Mouse (Mus musculus) monocyte, adult 2 months (primary cell): ENCODE results near the gene Hcn4.

Source experiments
- DNase-seq, 2 experiments: peaks; one replicate each; pipeline ENCODE4 v3.0.0; 2022; ENCODE audit warnings: low spot score in 2 of 2, low read depth in 1 of 2

Gene Hcn4

DNA sequence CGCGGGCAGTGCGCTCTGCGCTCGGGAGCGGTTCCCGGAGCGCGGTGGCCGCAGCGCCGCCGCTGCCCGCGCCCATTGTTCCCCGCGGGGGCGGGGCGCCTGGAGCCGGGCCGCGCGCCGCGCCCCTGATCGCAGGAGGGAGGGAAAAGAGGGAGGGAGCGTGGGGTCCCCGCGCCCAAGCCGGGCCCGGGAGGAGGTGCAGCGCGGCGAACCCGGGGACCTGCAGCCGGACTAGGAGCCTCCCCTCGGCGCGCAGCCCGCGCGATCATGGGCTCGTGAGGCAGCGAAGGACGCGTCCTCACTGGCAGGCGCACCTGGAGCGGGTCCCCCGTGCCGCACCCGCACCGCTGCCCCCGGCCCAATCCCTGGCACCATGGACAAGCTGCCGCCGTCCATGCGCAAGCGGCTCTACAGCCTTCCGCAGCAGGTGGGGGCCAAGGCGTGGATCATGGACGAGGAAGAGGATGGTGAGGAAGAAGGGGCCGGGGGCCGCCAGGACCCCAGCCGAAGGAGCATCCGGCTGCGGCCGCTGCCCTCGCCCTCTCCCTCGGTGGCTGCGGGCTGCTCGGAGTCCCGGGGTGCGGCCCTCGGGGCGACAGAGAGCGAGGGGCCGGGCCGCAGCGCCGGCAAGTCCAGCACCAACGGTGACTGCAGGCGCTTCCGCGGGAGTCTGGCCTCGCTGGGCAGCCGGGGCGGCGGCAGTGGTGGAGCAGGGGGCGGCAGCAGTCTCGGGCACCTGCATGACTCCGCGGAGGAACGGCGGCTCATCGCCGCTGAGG, at the start of gene Hcn4:
Gene Hcn4, plus strand, starts transcription at position 274 of the 779 bp plus-strand sequence.
- no peak for DNase-seq

GRCm38 (mm10) chr9:58774761-58775160, 48.5 kb upstream of the Hcn4 start:
- no peak for DNase-seq

DNA sequence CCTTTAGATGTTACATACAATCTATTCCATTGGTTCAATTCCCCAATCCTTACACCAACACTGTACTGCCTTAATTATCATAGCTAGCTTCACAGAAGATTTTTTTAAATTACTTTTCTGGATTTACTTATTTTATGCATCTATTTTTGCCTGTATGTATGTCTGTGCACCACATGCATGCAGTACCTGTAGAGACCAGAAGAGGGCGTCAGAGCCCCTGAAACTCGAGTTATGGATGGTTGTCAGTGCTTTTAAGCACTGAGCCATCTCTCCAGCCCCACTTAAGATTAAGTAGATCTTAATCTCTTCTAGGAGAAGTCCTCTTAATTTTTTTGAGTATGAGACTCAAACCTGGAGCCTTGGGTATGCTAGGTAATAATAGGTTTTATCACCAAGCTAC, 47.8 kb upstream of the Hcn4 start:
- no peak for DNase-seq

- no peak for DNase-seq
These were observed 33.7 kb upstream of the Hcn4 start for GRCm38 (mm10) chr9:58789476-58789875.

DNA sequence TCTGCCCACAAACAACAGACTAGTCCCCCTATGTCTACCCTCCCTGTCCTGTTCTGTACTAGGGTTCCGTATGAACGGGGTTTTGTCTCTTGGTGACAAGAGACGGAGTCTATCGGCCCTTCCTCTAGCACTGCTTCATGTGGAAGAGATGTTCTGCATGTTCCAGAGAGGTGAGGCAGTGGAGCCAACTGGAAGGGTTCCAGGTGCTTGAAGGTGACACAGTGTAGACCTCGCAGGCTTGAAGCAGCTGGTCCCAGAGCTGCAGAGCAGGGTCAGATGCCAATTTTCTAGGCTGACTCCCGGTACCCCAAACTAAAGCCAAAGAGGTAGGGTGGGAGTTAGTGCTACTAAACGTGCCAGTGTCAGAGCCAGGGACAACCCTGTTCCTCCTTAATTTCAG, 25.1 kb upstream of the Hcn4 start:
- DNase-seq = no peak

DNA sequence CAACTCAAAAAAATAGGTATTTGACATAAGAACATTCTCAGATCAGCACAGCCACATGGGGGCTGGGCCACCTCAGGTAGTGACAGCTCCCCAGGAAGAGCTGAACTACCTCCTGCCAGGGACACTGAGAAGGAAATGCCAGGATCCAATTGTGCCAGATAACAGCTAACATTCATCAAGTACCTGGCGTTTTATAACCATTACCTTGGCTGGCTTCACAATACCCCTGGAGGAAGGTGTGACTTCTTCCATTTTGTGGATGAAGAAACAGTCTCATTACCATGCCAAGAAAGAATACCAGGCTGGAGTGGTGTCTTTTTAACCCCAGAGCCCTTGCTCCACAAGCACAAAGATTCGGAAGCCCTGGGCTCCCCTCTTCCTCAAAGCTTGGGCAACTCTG, 21.8 kb upstream of the Hcn4 start:
- no peak for DNase-seq

GRCm38 (mm10) chr9:58802294-58802693, 20.9 kb upstream of the Hcn4 start:
- DNase-seq = no peak

DNA sequence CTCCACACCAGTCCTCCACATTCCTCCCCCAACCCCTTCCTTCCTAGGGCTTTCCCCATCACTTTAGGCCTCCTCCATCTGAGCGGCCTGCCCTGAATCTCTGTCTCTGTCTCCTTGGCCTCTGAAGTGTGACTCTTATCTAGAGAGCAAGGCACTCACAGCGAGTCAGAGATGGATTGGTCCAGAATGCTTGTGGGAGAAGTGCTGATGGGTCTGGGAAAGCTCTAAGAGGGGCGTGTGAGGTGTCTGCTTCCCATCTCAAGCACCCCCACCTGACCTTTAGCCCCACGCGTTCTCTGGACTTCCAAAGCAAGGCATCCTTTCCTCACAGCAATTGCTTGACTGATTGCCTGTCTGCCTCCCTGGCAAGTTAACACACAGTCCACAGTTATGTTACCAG, 20.4 kb upstream of the Hcn4 start:
- DNase-seq = no peak

DNA sequence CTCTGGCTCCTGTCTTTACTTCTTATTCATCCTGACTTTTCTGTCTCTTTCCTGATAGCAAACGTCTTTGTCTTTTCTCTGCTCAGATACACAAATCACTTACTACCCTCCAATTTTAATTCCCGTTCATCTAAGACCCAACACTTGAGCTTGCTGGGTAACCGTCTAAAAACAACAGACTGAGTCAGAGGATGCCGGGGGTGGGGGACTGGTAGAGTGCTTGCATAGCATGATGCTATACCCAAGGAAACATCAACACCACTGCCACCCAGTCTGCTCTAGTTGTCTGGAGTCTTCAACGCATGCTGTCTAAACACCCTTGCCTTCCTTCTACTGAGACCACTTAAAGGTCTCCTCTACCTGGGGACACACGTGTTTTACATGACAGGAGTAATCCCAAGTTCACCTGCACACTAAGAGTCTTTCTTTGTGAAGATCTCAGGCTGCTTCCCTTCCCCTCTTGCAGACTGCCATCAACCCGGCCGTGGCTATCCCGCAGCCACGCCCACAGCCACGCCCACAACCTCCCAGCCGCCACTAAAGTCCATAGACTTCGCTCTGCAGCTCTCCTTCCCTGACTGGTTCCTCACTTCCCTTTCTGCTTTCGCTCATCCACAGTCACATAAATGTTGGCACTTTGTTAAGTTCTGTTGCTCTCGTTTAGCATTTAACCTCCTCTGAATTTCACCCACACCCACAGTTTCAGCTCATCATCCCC, 17.5 kb upstream of the Hcn4 start:
- peak; percentile 24 to 67 for DNase-seq

DNA sequence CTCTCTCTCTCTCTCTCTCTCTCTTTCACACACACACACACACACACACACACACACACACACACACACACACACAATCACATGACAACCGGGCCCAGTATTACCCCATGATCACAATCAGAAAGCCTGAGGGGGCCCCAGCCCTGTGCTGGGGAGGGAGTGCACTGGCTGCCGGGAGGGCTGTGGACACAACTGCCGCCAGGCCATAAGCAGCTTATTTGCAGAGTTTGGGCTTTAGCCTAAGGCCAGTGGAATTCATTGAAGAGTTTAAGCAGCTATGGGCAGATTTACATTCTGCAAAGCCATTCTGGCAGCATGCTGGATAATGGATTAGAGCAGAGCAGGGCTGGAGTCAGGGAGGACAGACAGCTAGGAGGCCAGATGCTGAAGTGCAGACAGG, 12.0 kb upstream of the Hcn4 start:
- no peak for DNase-seq

GRCm38 (mm10) chr9:58815552-58816260, 7.5 kb upstream of the Hcn4 start:
- DNase-seq = no peak

GRCm38 (mm10) chr9:58816458-58816857, 6.8 kb upstream of the Hcn4 start:
- no peak for DNase-seq

GRCm38 (mm10) chr9:58817676-58818075, 5.5 kb upstream of the Hcn4 start:
- no peak for DNase-seq

DNA sequence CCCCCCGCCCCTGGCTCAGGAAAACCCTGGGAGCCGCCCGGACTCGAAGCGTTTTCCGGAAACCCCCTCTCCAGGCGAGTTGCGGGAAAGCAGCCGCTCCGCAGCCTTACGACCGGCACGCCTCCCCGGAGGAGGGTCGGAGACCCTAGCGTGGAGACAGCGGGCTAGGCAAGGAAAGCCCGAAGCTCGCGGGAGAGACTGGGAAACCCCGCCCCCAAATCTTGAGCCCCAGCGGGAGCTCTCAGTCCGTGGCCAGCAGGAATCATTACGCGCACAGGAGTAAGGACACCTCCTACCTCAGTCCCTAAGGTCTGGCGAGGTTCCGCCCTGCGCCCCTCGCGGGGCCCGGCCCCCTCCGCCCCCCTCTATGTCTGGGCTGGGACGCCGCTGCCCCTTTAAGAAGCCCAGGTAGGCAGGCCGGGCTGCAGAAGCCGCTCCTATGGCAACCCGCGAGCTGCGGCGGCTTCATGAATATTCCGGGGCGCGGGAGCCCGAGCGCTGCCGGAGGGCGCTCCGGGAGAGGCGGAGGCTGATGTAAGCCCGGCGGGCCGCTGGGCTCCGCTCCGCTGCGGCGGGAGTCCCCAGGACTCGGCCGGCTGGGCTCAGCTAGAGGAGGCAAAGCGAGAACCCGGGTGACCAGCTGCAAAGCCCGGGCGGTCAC, 651 bp upstream of the Hcn4 start:
- DNase-seq = no peak

DNA sequence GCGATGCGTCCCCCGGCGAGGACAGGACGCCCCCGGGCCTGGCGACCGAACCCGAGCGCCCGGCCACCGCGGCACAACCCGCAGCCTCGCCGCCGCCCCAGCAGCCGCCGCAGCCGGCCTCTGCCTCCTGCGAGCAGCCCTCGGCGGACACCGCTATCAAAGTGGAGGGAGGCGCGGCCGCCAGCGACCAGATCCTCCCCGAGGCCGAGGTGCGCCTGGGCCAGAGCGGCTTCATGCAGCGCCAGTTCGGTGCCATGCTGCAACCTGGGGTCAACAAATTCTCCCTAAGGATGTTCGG, 655 bp downstream of the Hcn4 start:
- no peak for DNase-seq

DNA sequence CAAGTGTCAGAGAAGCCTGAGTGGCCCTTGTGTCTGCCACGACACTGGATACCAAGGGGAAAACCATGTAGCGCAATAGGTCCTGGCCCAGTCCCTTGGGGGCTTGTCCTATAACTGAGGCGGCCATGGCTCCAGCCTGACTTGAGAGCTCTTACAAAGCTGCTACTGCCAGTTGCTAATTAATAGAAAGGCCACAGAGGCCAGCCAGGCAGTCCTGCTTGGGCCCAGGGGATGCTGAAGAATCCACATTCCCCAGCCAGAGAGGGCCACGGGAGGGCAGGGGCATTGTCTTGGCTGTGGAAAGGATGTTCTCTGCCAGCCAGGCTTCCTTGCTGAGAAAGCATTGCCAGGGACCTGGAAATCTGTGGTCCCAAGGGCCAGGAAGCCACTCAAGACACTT, 6.4 kb downstream of the Hcn4 start:
- no peak for DNase-seq

GRCm38 (mm10) chr9:58832939-58833338, 9.7 kb downstream of the Hcn4 start:
- DNase-seq = no peak

- no peak for DNase-seq
These were observed 14.0 kb downstream of the Hcn4 start for GRCm38 (mm10) chr9:58837174-58837573.

DNA sequence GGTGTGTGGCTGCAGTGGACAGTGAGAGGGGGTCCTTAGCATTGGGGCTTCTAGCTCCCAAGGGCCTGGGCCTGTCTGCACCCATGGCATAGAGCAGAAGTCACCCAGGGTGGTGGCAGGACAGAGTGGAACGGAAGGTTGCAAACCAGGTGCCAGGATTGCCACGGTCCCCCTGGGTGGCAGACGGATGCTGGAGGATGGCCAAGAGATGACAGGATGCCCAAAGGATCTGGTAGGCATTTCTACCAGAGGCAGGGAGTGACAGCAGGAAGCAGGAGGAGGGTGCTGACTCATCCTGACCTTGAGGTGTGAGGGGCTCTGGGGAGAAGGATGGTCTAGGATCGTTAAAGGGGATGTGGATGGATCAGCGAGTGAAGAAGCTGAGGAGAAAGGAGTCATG, 15.3 kb downstream of the Hcn4 start:
- no peak for DNase-seq

- no peak for DNase-seq
These were observed 18.4 kb downstream of the Hcn4 start for GRCm38 (mm10) chr9:58841655-58842054.

GRCm38 (mm10) chr9:58844597-58844996, 21.4 kb downstream of the Hcn4 start:
- DNase-seq = no peak

GRCm38 (mm10) chr9:58847008-58847407, 23.8 kb downstream of the Hcn4 start:
- DNase-seq = no peak
